Mouse (Mus musculus) midbrain, embryonic 12.5 days (tissue): ENCODE measurements around the gene Bad. TPM values are rescaled to one million over a fixed set of nuclear protein-coding genes. Genes with fewer than 3 reads are reported as not detected.

Source experiments
- ATAC-seq: fragments of 200-750 bp; cut with Nextera tagmentation; 2 replicates; pipeline ENCODE4 v1.8.0; 2017; ENCODE audit warnings: low read depth, moderate TSS enrichment, moderate library complexity; ENCODE audit not compliant: low FRiP score
- H3K27ac ChIP-seq: fragments of 300-500 bp; sonication (generic); replicated peaks from 2 replicates; pipeline ENCODE4 v1.5.1; 2016; ENCODE audit warnings: mild to moderate bottlenecking
- H3K27me3 ChIP-seq: fragments of 300-500 bp; sonication (generic); 2 replicates; pipeline ENCODE4 v1.6.1; 2016; ENCODE audit warnings: mild to moderate bottlenecking
- H3K36me3 ChIP-seq: fragments of 300-500 bp; sonication (generic); 2 replicates; pipeline ENCODE4 v1.6.1; 2016
- H3K4me1 ChIP-seq: fragments of 300-500 bp; sonication (generic); 2 replicates; pipeline ENCODE4 v1.6.1; 2016
- H3K4me2 ChIP-seq: fragments of 300-500 bp; sonication (generic); replicated peaks from 2 replicates; pipeline ENCODE4 v1.6.1; 2016; ENCODE audit warnings: mild to moderate bottlenecking, moderate library complexity
- H3K4me3 ChIP-seq: fragments of 300-500 bp; sonication (generic); 2 replicates; pipeline ENCODE4 v1.5.1; 2016; ENCODE audit warnings: mild to moderate bottlenecking
- H3K9ac ChIP-seq: fragments of 300-500 bp; sonication (generic); replicated peaks from 2 replicates; pipeline ENCODE4 v1.6.1; 2016; ENCODE audit warnings: mild to moderate bottlenecking, moderate library complexity
- H3K9me3 ChIP-seq: fragments of 300-500 bp; sonication (generic); 2 replicates; pipeline ENCODE4 v1.6.1; 2016; ENCODE audit warnings: mild to moderate bottlenecking
- WGBS: fragments of 180-500 bp; shearing (Covaris S2); methylation state at CpG from one replicate; pipeline ENCODE4 v1.1.7; 2016; 5-methylcytosine and 5-hydroxymethylcytosine counted together
- polyA plus RNA-seq: library from polyadenylated mRNA; unstranded; fragments of >200 nt; fragmentation: Nextera tagmentation; extraction: Ambion mirVana; gene quantifications from 2 replicates; pipeline ENCODE4 v1.2.1, GENCODE M21; 2016

Bad gene
- polyA plus RNA-seq, 1 experiment from 2014 or later: 67.6 TPM

- 6% methylated on average over 9 of the region's 9 CpGs for WGBS
- no peak overlapping the region for H3K4me3 ChIP-seq
- no peak overlapping the region for H3K27ac ChIP-seq
- H3K4me2 ChIP-seq: no peak overlapping the region
- H3K27me3 ChIP-seq: peaks cover 97% of the 10 kb centered on the region
- no peaks in the 10 kb centered on the region for H3K9me3 ChIP-seq
- peaks cover 23% of the 10 kb centered on the region; the same call in 1 of the 2 replicates for H3K4me1 ChIP-seq
- H3K36me3 ChIP-seq: no peaks in the 10 kb centered on the region
- ATAC-seq: no peak
- H3K9ac ChIP-seq: no peak overlapping the region
Observed at GRCm38 (mm10) chr19:6928080-6928479, 13.6 kb upstream of the Bad start.

GRCm38 (mm10) chr19:6931002-6931401, 10.7 kb upstream of the Bad start:
- Histone ChIP-seq H3K4me1 (peaks cover 21% of the 10 kb centered on the region), H3K27me3 (peaks cover 97% of the 10 kb centered on the region), H3K27ac (no peak overlapping the region), H3K9me3 (no peaks in the 10 kb centered on the region), H3K4me3 (no peak overlapping the region), H3K4me2 (no peak overlapping the region), H3K36me3 (no peaks in the 10 kb centered on the region), H3K9ac (no peak overlapping the region)
- no peak for ATAC-seq
- 0% methylated on average over 1 of the region's 2 CpGs for WGBS

GRCm38 (mm10) chr19:6932018-6932417, 9.6 kb upstream of the Bad start:
- ATAC-seq: no peak

GRCm38 (mm10) chr19:6933102-6933435, 8.6 kb upstream of the Bad start:
- 0 out of 2 replicates have a peak overlapping the region, but pooled peaks have one; percentile 38 for H3K4me3 ChIP-seq
- WGBS: 17% methylated on average over 4 of the region's 4 CpGs
- no peak for ATAC-seq
- H3K9me3 ChIP-seq: no peaks in the 10 kb centered on the region
- H3K9ac ChIP-seq: no peak overlapping the region
- no peak overlapping the region for H3K27ac ChIP-seq
- peaks cover 86% of the 10 kb centered on the region for H3K27me3 ChIP-seq
- no peaks in the 10 kb centered on the region for H3K36me3 ChIP-seq
- peaks cover 12% of the 10 kb centered on the region for H3K4me1 ChIP-seq
- no peak overlapping the region for H3K4me2 ChIP-seq

More at GRCm38 (mm10) chr19:6932018-6932417, 9.6 kb upstream of the Bad start:
- Histone ChIP-seq H3K27ac (no peak overlapping the region), H3K9me3 (no peaks in the 10 kb centered on the region), H3K36me3 (no peaks in the 10 kb centered on the region), H3K27me3 (peaks cover 92% of the 10 kb centered on the region), H3K9ac (no peak overlapping the region), H3K4me1 (peaks cover 15% of the 10 kb centered on the region), H3K4me2 (no peak overlapping the region), H3K4me3 (no peak overlapping the region)
- WGBS: 65% methylated on average over 1 of the region's 1 CpGs

- WGBS: 4% methylated on average over 57 of the region's 58 CpGs
- Histone ChIP-seq H3K27me3 (peaks cover 83% of the 10 kb centered on the region), H3K4me3 (peak overlapping the region; percentile 38), H3K27ac (no peak overlapping the region), H3K9ac (peak overlapping the region; percentile 37; the same call in 1 of the 2 replicates), H3K36me3 (no peaks in the 10 kb centered on the region), H3K9me3 (no peaks in the 10 kb centered on the region), H3K4me1 (peaks cover 12% of the 10 kb centered on the region), H3K4me2 (peak overlapping the region; percentile 53)
- ATAC-seq: 0 out of 2 replicates have a peak, but pooled peaks have one; percentile 16
Observed at GRCm38 (mm10) chr19:6933436-6934194, 8.0 kb upstream of the Bad start.

GRCm38 (mm10) chr19:6934195-6934977, 7.3 kb upstream of the Bad start, which contains the start of gene Kcnk4:
Gene Kcnk4 (minus strand): TSS chr19:6934515.
- peak within 1 kb of the TSS; percentile 37; the same call in 1 of the 2 replicates for H3K9ac ChIP-seq
- H3K4me3 ChIP-seq: peak within 1 kb of the TSS; percentile 38
- peaks cover 78% of the 10 kb centered on the region for H3K27me3 ChIP-seq
- 9% methylated on average over 23 of the region's 23 CpGs for WGBS
- H3K9me3 ChIP-seq: no peaks in the 10 kb centered on the region
- H3K4me1 ChIP-seq: peaks cover 16% of the 10 kb centered on the region
- H3K4me2 ChIP-seq: peak within 1 kb of the TSS; percentile 53
- no peaks in the 10 kb centered on the region for H3K36me3 ChIP-seq
- no peak within 1 kb of the TSS for H3K27ac ChIP-seq
- 0 out of 2 replicates have a peak, but pooled peaks have one; percentile 34 for ATAC-seq

GRCm38 (mm10) chr19:6936299-6936698, 5.4 kb upstream of the Bad start:
- WGBS: 20% methylated on average over 3 of the region's 3 CpGs
- H3K27me3 ChIP-seq: peaks cover 62% of the 10 kb centered on the region

GRCm38 (mm10) chr19:6937541-6938465, 3.9 kb upstream of the Bad start:
- no peak overlapping the region for H3K9ac ChIP-seq
- H3K4me2 ChIP-seq: no peak overlapping the region
- no peaks in the 10 kb centered on the region for H3K9me3 ChIP-seq
- no peaks in the 10 kb centered on the region for H3K36me3 ChIP-seq
- H3K27me3 ChIP-seq: peaks cover 47% of the 10 kb centered on the region
- no peak for ATAC-seq
- H3K4me1 ChIP-seq: peaks cover 39% of the 10 kb centered on the region
- H3K4me3 ChIP-seq: no peak overlapping the region
- 81% methylated on average over 16 of the region's 16 CpGs for WGBS
- no peak overlapping the region for H3K27ac ChIP-seq

More at GRCm38 (mm10) chr19:6936299-6936698, 5.4 kb upstream of the Bad start:
- Histone ChIP-seq H3K9me3 (no peaks in the 10 kb centered on the region), H3K4me2 (no peak overlapping the region), H3K4me1 (peaks cover 34% of the 10 kb centered on the region), H3K9ac (no peak overlapping the region), H3K4me3 (no peak overlapping the region), H3K36me3 (no peaks in the 10 kb centered on the region), H3K27ac (no peak overlapping the region)
- no peak for ATAC-seq

GRCm38 (mm10) chr19:6939106-6940002, 2.3 kb upstream of the Bad start:
- WGBS: 89% methylated on average over 20 of the region's 20 CpGs
- Histone ChIP-seq H3K4me1 (peaks cover 33% of the 10 kb centered on the region), H3K9me3 (no peaks in the 10 kb centered on the region), H3K4me2 (peak overlapping the region; percentile 98), H3K36me3 (no peaks in the 10 kb centered on the region), H3K27me3 (peaks cover 31% of the 10 kb centered on the region), H3K27ac (no peak overlapping the region), H3K4me3 (no peak overlapping the region), H3K9ac (peak overlapping the region; percentile 37; the same call in 1 of the 2 replicates)
- ATAC-seq: no peak

- Histone ChIP-seq H3K4me1 (peaks cover 32% of the 10 kb centered on the region), H3K36me3 (no peaks in the 10 kb centered on the region), H3K4me3 (peak overlapping the region; percentile 77), H3K9ac (peak overlapping the region; percentile 84), H3K4me2 (peak overlapping the region; percentile 98), H3K27ac (peak overlapping the region; percentile 94), H3K27me3 (peaks cover 18% of the 10 kb centered on the region), H3K9me3 (no peaks in the 10 kb centered on the region)
- WGBS: 27% methylated on average over 24 of the region's 29 CpGs
- peak; percentile 11; the same call in 1 of the 2 replicates for ATAC-seq
Observed at GRCm38 (mm10) chr19:6940396-6941351, 987 bp upstream of the Bad start.
